Mouse (Mus musculus) myocyte (in vitro differentiated cells): ENCODE results near the gene Spred1.

Experiments
- E2F4 ChIP-seq: IDR thresholded peaks from one replicate; pipeline ENCODE4 v1.6.1; 2011; ENCODE audit warnings: mild to moderate bottlenecking, control low read depth, moderate library complexity; ENCODE audit not compliant: insufficient read depth
- MYOG ChIP-seq, 3 experiments: IDR thresholded peaks; one replicate each; pipeline ENCODE4 v1.6.1; 2011; ENCODE audit warnings: control low read depth in 2 of 3, low read depth in 2 of 3, mild to moderate bottlenecking in 2 of 3; ENCODE audit not compliant: insufficient read length in 2 of 3, control insufficient read depth in 1 of 3, insufficient read depth in 1 of 3
- POLR2A ChIP-seq: IDR thresholded peaks from one replicate; pipeline ENCODE4 v1.6.1; 2011; ENCODE audit warnings: low read depth, mild to moderate bottlenecking, control low read depth, moderate library complexity; ENCODE audit not compliant: insufficient read length
- TCF12 ChIP-seq: IDR thresholded peaks from one replicate; pipeline ENCODE4 v1.6.1; 2011; ENCODE audit warnings: mild to moderate bottlenecking, control low read depth; ENCODE audit not compliant: poor library complexity, insufficient read depth, severe bottlenecking

DNA sequence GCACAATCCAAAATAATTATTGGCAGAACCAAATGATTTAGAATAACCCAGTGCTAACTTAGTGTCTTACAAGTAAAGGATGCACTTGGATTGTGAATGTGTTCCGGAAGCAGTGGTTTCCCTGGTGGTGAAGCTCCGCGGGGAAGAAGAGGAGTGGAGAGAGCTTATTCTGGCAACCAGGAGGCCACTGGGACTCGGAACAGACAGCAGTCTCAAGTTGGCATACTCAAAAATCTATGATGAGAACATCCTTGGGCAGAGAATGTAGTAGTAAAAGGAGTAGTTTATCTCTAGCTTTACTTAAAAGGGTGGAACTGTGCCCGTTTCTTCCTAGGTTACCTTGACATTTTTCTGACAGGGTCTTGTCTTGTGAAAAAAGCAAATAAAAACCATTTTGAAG, 17.8 kb downstream of the Spred1 start:
- TF ChIP-seq TCF12 (no peak), POLR2A (no peak), MYOG (IDR thresholded peaks at IDR 0.05; ENCODE audit: control insufficient read depth in 1 of 3, insufficient read depth in 1 of 3, insufficient read length in 2 of 3, low read depth in 2 of 3) (no peak), E2F4 (no peak)
